Mouse (Mus musculus) G1E (cell line): ENCODE results near the gene Gsta1. TPM values are rescaled to one million over a fixed set of nuclear protein-coding genes. Genes with fewer than 3 reads are reported as not detected.
A peak's percentile ranks its signal among the peaks of the same experiment; 100 is the strongest.

Experiments
- ATAC-seq: 2 replicates; pipeline ENCODE4 v1.8.0; 2016; ENCODE audit warnings: mild to moderate bottlenecking; ENCODE audit not compliant: insufficient number of reproducible peaks, poor library complexity, low FRiP score, severe bottlenecking; ENCODE audit errors: extremely low read depth
- DNase-seq: peaks from one replicate; pipeline ENCODE4 v3.0.0; 2012; ENCODE audit warnings: low spot score
- H3K27me3 ChIP-seq: 2 replicates; pipeline ENCODE4 v1.6.1; 2012; ENCODE audit warnings: mild to moderate bottlenecking, low read length, inconsistent platforms; ENCODE audit not compliant: insufficient read depth
- H3K36me3 ChIP-seq: replicated peaks from 2 replicates; pipeline ENCODE3; 2012; ENCODE audit warnings: mild to moderate bottlenecking, inconsistent platforms
- H3K4me1 ChIP-seq: 2 replicates; pipeline ENCODE4 v1.6.1; 2012; ENCODE audit warnings: low read depth, low read length, inconsistent platforms, mixed read lengths; ENCODE audit not compliant: insufficient read depth
- H3K4me3 ChIP-seq: 2 replicates; pipeline ENCODE4 v1.5.1; 2012; ENCODE audit warnings: low read depth, mild to moderate bottlenecking, inconsistent platforms, low read length, moderate library complexity, mixed read lengths
- H3K9me3 ChIP-seq: replicated peaks from 2 replicates; pipeline ENCODE4 v1.6.1; 2012; ENCODE audit warnings: inconsistent platforms
- CTCF ChIP-seq: IDR thresholded peaks from 2 replicates; pipeline ENCODE4 v1.5.1; 2012; ENCODE audit warnings: low read depth, low read length, inconsistent platforms, mixed read lengths
- GATA1 ChIP-seq: IDR thresholded peaks from 2 replicates; pipeline ENCODE4 v1.6.1; 2012; ENCODE audit warnings: borderline replicate concordance, low read length, inconsistent platforms, mixed read lengths
- GATA2 ChIP-seq: IDR thresholded peaks from 2 replicates; pipeline ENCODE4 v1.6.1; 2012; ENCODE audit warnings: low read depth, low read length, inconsistent platforms, borderline replicate concordance
- POLR2AphosphoS5 ChIP-seq: IDR thresholded peaks from 2 replicates; pipeline ENCODE4 v1.6.1; 2012; ENCODE audit warnings: low read depth, low read length, inconsistent platforms; ENCODE audit not compliant: insufficient replicate concordance
- TAL1 ChIP-seq: conservative IDR thresholded peaks from 2 replicates; pipeline ENCODE4 v1.6.1; 2012; ENCODE audit warnings: low read depth, low read length, inconsistent platforms, mixed read lengths
- polyA plus RNA-seq: library from polyadenylated mRNA; stranded (reverse); fragments of >175 nt; gene quantifications from 2 replicates; pipeline ENCODE4 v1.2.3, GENCODE M21; 2012
- total RNA-seq, 2 experiments: library from RNA; stranded (forward) in 1 of 2; stranded (reverse) in 1 of 2; fragments of 200-1000 nt in 1 of 2; fragments of >200 nt in 1 of 2; fragmentation: Nextera tagmentation in 1 of 2; gene quantifications; 2 replicates each; pipeline ENCODE4 v1.2.3; 2014 to 2017

The Gsta1 gene
- total and polyA plus RNA-seq, 3 experiments = not detected

- no peaks in the 10 kb centered on the region for H3K36me3 ChIP-seq
- TF ChIP-seq CTCF = peak; percentile 62
- no peak for TF ChIP-seq POLR2AphosphoS5
- TF ChIP-seq TAL1 = no peak
- TF ChIP-seq GATA1 = no peak
- no peak for TF ChIP-seq GATA2
- no peak overlapping the region for H3K4me3 ChIP-seq
- DNase-seq (no peak), ATAC-seq (peak; percentile 38)
- peaks cover 21% of the 10 kb centered on the region for H3K4me1 ChIP-seq
- H3K9me3 ChIP-seq = no peaks in the 10 kb centered on the region
- peaks cover 6% of the 10 kb centered on the region; the same call in 1 of the 2 replicates for H3K27me3 ChIP-seq
These were observed 36.4 kb upstream of the Gsta1 start for GRCm38 (mm10) chr9:78193902-78194597.

- no peaks in the 10 kb centered on the region for H3K36me3 ChIP-seq
- DNase-seq (no peak), ATAC-seq (no peak)
- peaks cover 14% of the 10 kb centered on the region for H3K4me1 ChIP-seq
- TF ChIP-seq GATA1 (no peak), POLR2AphosphoS5 (no peak), TAL1 (no peak), CTCF (no peak), GATA2 (no peak)
- H3K27me3 ChIP-seq = peaks cover 6% of the 10 kb centered on the region; the same call in 1 of the 2 replicates
- H3K9me3 ChIP-seq = no peaks in the 10 kb centered on the region
- no peak overlapping the region for H3K4me3 ChIP-seq
These were observed 35.4 kb upstream of the Gsta1 start for GRCm38 (mm10) chr9:78195034-78195433.

- Histone ChIP-seq H3K4me1 (no peaks in the 10 kb centered on the region), H3K9me3 (no peaks in the 10 kb centered on the region), H3K27me3 (peaks cover 11% of the 10 kb centered on the region; the same call in 1 of the 2 replicates), H3K36me3 (no peaks in the 10 kb centered on the region), H3K4me3 (no peak overlapping the region)
- TF ChIP-seq POLR2AphosphoS5 (no peak), GATA1 (no peak), TAL1 (no peak), GATA2 (no peak), CTCF (no peak)
- DNase-seq (no peak), ATAC-seq (no peak)
These were observed 32.7 kb upstream of the Gsta1 start for GRCm38 (mm10) chr9:78197801-78198200.

GRCm38 (mm10) chr9:78204194-78204593 is 26.3 kb upstream of the Gsta1 start:
- ATAC-seq (no peak), DNase-seq (no peak)
- no peaks in the 10 kb centered on the region for H3K4me1 ChIP-seq
- H3K4me3 ChIP-seq = no peak overlapping the region
- H3K9me3 ChIP-seq = no peaks in the 10 kb centered on the region
- peaks cover 5% of the 10 kb centered on the region; the same call in 1 of the 2 replicates for H3K27me3 ChIP-seq
- TF ChIP-seq GATA1 (no peak), POLR2AphosphoS5 (no peak), GATA2 (no peak)
- H3K36me3 ChIP-seq = no peaks in the 10 kb centered on the region

- DNase-seq (no peak), ATAC-seq (no peak)
- Histone ChIP-seq H3K36me3 (no peaks in the 10 kb centered on the region), H3K27me3 (peaks cover 3% of the 10 kb centered on the region; the same call in 1 of the 2 replicates), H3K9me3 (no peaks in the 10 kb centered on the region), H3K4me3 (no peak overlapping the region), H3K4me1 (0 out of 2 replicates have a peak, but pooled peaks cover 3% of the 10 kb centered on the region)
- TF ChIP-seq TAL1 (no peak), GATA1 (no peak), CTCF (no peak), POLR2AphosphoS5 (no peak), GATA2 (no peak)
These were observed 21.5 kb upstream of the Gsta1 start for GRCm38 (mm10) chr9:78208956-78209355.

- ATAC-seq = no peak
- Histone ChIP-seq H3K27me3 (0 out of 2 replicates have a peak, but pooled peaks cover 3% of the 10 kb centered on the region), H3K4me1 (0 out of 2 replicates have a peak, but pooled peaks cover 3% of the 10 kb centered on the region), H3K36me3 (no peaks in the 10 kb centered on the region), H3K4me3 (no peak overlapping the region), H3K9me3 (no peaks in the 10 kb centered on the region)
- DNase-seq = no peak
- no peak for TF ChIP-seq GATA2
- no peak for TF ChIP-seq GATA1
- TF ChIP-seq TAL1 = no peak
- no peak for TF ChIP-seq CTCF
- TF ChIP-seq POLR2AphosphoS5 = no peak
These were observed 20.4 kb upstream of the Gsta1 start for GRCm38 (mm10) chr9:78210079-78210478.

- ATAC-seq = no peak
- no peaks in the 10 kb centered on the region for H3K36me3 ChIP-seq
- 0 out of 2 replicates have a peak, but pooled peaks cover 3% of the 10 kb centered on the region for H3K27me3 ChIP-seq
- 0 out of 2 replicates have a peak, but pooled peaks cover 3% of the 10 kb centered on the region for H3K4me1 ChIP-seq
- no peak for TF ChIP-seq TAL1
- TF ChIP-seq GATA2 = no peak
- no peak for TF ChIP-seq CTCF
- TF ChIP-seq POLR2AphosphoS5 = no peak
- no peak for TF ChIP-seq GATA1
- no peaks in the 10 kb centered on the region for H3K9me3 ChIP-seq
- H3K4me3 ChIP-seq = no peak overlapping the region
- no peak for DNase-seq
These were observed 19.6 kb upstream of the Gsta1 start for GRCm38 (mm10) chr9:78210821-78211220.
